Mouse (Mus musculus) small intestine, adult 2 months (tissue): ENCODE measurements around the gene Cbln1. TPM values are rescaled to one million over a fixed set of nuclear protein-coding genes. Genes with fewer than 3 reads are reported as not detected.

Experiments used
- H3K27ac ChIP-seq: fragments of 200-500 bp; 2 replicates; pipeline ENCODE4 v1.5.1; 2012; ENCODE audit warnings: low read depth, low read length, control low read depth, inconsistent platforms; ENCODE audit not compliant: insufficient read depth
- H3K27me3 ChIP-seq: fragments of 200-500 bp; 2 replicates; pipeline ENCODE4 v1.6.1; 2012; ENCODE audit warnings: mild to moderate bottlenecking, moderate library complexity, low read length, inconsistent platforms; ENCODE audit not compliant: control insufficient read depth, insufficient read depth
- H3K36me3 ChIP-seq: fragments of 200-500 bp; 2 replicates; pipeline ENCODE4 v1.6.1; 2012; ENCODE audit warnings: mild to moderate bottlenecking, low read length, control low read depth, inconsistent platforms; ENCODE audit not compliant: control insufficient read depth, insufficient read depth
- H3K4me1 ChIP-seq: fragments of 200-500 bp; 2 replicates; pipeline ENCODE4 v1.6.1; 2012; ENCODE audit warnings: low read length, inconsistent platforms, mixed read lengths; ENCODE audit not compliant: control insufficient read depth, insufficient read depth, insufficient read length
- H3K4me3 ChIP-seq: fragments of 200-500 bp; 2 replicates; pipeline ENCODE4 v1.5.1; 2012; ENCODE audit warnings: low read depth, mild to moderate bottlenecking, control low read depth, inconsistent platforms, low read length, moderate library complexity
- CTCF ChIP-seq: fragments of 200-500 bp; IDR thresholded peaks from 2 replicates; pipeline ENCODE4 v1.5.1; 2012; ENCODE audit warnings: low read depth, mild to moderate bottlenecking, control low read depth, inconsistent platforms, low read length, moderate library complexity, mixed read lengths; ENCODE audit not compliant: insufficient replicate concordance, insufficient read length; ENCODE audit errors: extremely low read depth
- POLR2A ChIP-seq: fragments of 200-500 bp; IDR thresholded peaks from 2 replicates; pipeline ENCODE4 v1.6.1; 2012; ENCODE audit warnings: low read depth, mild to moderate bottlenecking, control low read depth, inconsistent platforms, low read length, moderate library complexity
- WGBS: fragments of 180-500 bp; shearing (Covaris S2); methylation state at CpG from one replicate; pipeline ENCODE4 v1.1.7; 2018; 5-methylcytosine and 5-hydroxymethylcytosine counted together
- polyA plus RNA-seq: library from polyadenylated mRNA; depleted of rRNA; stranded (reverse); fragments of >200 nt; gene quantifications from 2 replicates; pipeline ENCODE4 v1.2.3, GENCODE M21; 2012

The Cbln1 gene
- polyA plus RNA-seq, 1 experiment, result 0.09 TPM

GRCm38 (mm10) chr8:87502684-87503083, 30.3 kb upstream of the Cbln1 start:
- TF ChIP-seq CTCF (no peak), POLR2A (no peak)
- no peaks in the 10 kb centered on the region for H3K4me1 ChIP-seq
- WGBS, result 77% methylated on average over 6 of the region's 6 CpGs

GRCm38 (mm10) chr8:87497641-87498040, 25.2 kb upstream of the Cbln1 start:
- TF ChIP-seq POLR2A (no peak), CTCF (no peak)
- Histone ChIP-seq H3K4me1 (no peaks in the 10 kb centered on the region), H3K27me3 (no peaks in the 10 kb centered on the region), H3K4me3 (no peak overlapping the region), H3K27ac (no peak overlapping the region), H3K36me3 (no peaks in the 10 kb centered on the region)
- 76% methylated on average over 6 of the region's 6 CpGs for WGBS

More at GRCm38 (mm10) chr8:87502684-87503083, 30.3 kb upstream of the Cbln1 start:
- Histone ChIP-seq H3K36me3 (no peaks in the 10 kb centered on the region), H3K27ac (no peak overlapping the region), H3K4me3 (no peak overlapping the region), H3K27me3 (no peaks in the 10 kb centered on the region)

GRCm38 (mm10) chr8:87496511-87496910, 24.1 kb upstream of the Cbln1 start:
- 88% methylated on average over 7 of the region's 7 CpGs for WGBS
- Histone ChIP-seq H3K4me1 (no peaks in the 10 kb centered on the region), H3K27ac (no peak overlapping the region), H3K36me3 (no peaks in the 10 kb centered on the region), H3K4me3 (no peak overlapping the region), H3K27me3 (no peaks in the 10 kb centered on the region)
- no peak for TF ChIP-seq POLR2A
- TF ChIP-seq CTCF, result no peak

- no peaks in the 10 kb centered on the region for H3K36me3 ChIP-seq
- 70% methylated on average over 9 of the region's 9 CpGs for WGBS
- no peaks in the 10 kb centered on the region for H3K4me1 ChIP-seq
- no peaks in the 10 kb centered on the region for H3K27me3 ChIP-seq
- no peak overlapping the region for H3K4me3 ChIP-seq
- TF ChIP-seq POLR2A, result no peak
- no peak overlapping the region for H3K27ac ChIP-seq
Observed at GRCm38 (mm10) chr8:87494862-87495261, 22.5 kb upstream of the Cbln1 start.

- no peak overlapping the region for H3K4me3 ChIP-seq
- 62% methylated on average over 5 of the region's 5 CpGs for WGBS
- H3K27me3 ChIP-seq, result no peaks in the 10 kb centered on the region
- H3K4me1 ChIP-seq, result no peaks in the 10 kb centered on the region
- no peak overlapping the region for H3K27ac ChIP-seq
- TF ChIP-seq CTCF, result no peak
- TF ChIP-seq POLR2A, result no peak
- no peaks in the 10 kb centered on the region for H3K36me3 ChIP-seq
Observed at GRCm38 (mm10) chr8:87489841-87490415, 17.5 kb upstream of the Cbln1 start.

- Histone ChIP-seq H3K27ac (no peak overlapping the region), H3K27me3 (peaks cover 3% of the 10 kb centered on the region; the same call in 1 of the 2 replicates), H3K4me1 (no peaks in the 10 kb centered on the region), H3K36me3 (no peaks in the 10 kb centered on the region), H3K4me3 (no peak overlapping the region)
- TF ChIP-seq POLR2A (no peak), CTCF (no peak)
- 57% methylated on average over 1 of the region's 1 CpGs for WGBS
Observed at GRCm38 (mm10) chr8:87481396-87481795, 9.0 kb upstream of the Cbln1 start.

GRCm38 (mm10) chr8:87478221-87478620, 5.8 kb upstream of the Cbln1 start:
- 23% methylated on average over 3 of the region's 3 CpGs for WGBS
- Histone ChIP-seq H3K4me1 (peaks cover 2% of the 10 kb centered on the region), H3K27me3 (peaks cover 20% of the 10 kb centered on the region), H3K4me3 (no peak overlapping the region), H3K27ac (no peak overlapping the region), H3K36me3 (no peaks in the 10 kb centered on the region)
- TF ChIP-seq CTCF, result no peak
- TF ChIP-seq POLR2A, result no peak

GRCm38 (mm10) chr8:87477102-87477645, 4.8 kb upstream of the Cbln1 start:
- TF ChIP-seq POLR2A (no peak), CTCF (no peak)
- Histone ChIP-seq H3K4me1 (peaks cover 10% of the 10 kb centered on the region), H3K27me3 (peaks cover 30% of the 10 kb centered on the region), H3K4me3 (no peak overlapping the region), H3K36me3 (no peaks in the 10 kb centered on the region), H3K27ac (no peak overlapping the region)
- 59% methylated on average over 3 of the region's 3 CpGs for WGBS
